Mouse (Mus musculus) brain, adult 10 weeks (tissue): ENCODE data around the gene Nckap1l. TPM values are rescaled to one million over a fixed set of nuclear protein-coding genes. Genes with fewer than 3 reads are reported as not detected.

ENCODE experiments used
- polyA plus RNA-seq: library from polyadenylated mRNA; stranded (reverse); fragments of 350-450 nt; fragmentation: Illumina TruSeq; extraction: RNeasy Lipid Tissue Mini Kit (QIAGEN cat#74804); gene quantifications from one replicate; pipeline ENCODE4 v1.2.3, GENCODE M21; 2015; ENCODE audit warnings: low read depth, low replicate concordance

The Nckap1l gene
- 7.2 TPM for polyA plus RNA-seq

DNA sequence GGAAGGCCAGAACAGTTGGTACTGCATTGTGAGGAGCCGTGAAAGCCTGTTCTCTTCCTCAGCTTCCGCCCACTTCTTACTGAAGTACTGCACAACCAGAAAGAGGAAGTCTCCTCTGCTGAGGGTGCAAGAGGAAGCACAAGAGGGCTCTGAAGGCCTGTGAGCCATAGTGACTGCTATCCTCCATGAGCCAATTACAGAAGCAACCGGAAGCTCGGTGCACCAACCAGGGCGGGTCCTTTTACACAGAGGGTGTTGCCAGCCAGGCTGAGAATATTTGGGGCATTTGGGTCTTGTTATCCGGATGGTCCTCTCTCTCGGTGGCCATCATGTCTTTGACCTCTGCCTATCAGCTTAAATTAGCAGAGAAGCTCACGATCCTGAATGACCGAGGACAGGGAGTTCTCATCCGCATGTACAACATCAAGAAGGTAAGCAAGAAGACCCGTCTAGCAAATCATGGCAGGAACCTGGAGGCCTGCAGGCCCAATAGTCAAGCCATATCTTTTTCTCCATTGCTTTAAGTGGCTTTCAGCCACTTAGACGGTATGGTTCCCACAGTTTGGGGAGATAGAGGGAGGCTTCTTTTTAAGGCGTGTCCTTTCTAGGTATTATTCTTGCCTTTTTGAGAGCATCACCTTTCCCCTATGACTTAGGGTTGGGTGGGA, at the start of gene Nckap1l:
Nckap1l (plus strand) TSS at position 244 of the 668 bp plus-strand sequence.

DNA sequence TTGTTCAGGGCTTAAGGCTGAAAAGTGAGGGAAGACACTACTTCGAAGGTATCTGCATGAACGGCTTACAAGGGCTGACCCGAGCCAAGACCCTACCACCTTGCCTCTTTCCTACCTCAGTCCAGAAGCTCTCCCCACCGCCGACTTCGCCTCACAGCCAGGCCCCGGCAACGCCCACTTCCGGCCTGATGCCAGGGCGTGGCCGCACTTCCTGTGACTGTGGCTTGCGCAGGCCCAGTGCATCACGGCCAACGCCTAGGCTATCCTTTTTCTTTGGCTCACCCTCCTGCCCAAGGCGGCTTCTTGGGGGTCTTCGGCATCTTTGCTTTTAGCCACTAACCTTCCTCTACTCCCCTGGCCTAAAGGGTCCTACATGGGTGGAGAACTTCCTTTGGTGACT, 23.4 kb upstream of the Nckap1l start, which contains the start of gene Gtsf1:
Gtsf1 (minus strand) TSS at position 230 of the 400 bp plus-strand sequence.

DNA sequence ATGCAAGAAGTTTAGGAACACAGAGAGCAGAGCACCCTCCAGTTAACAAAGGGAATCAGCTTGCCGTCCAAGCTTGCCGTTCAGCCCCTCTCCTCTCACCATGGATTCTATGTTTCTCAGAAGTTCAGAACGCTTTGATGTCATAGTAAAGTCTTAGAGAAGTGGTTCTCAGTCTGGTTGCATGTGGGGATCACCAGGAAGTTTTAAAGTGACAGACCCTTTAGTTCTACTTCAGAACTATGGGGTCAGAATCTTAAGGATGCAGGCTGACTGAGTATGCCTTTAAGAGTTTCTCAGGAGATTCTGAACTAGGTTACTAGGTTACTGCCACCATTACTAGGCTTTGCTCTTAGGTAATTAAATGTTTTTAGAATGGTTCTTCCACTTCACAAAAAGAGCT, 5.2 kb upstream of the Nckap1l start, which contains the start of gene Gtsf2:
Gtsf2 (minus strand) TSS at position 101 of the 400 bp plus-strand sequence.

DNA sequence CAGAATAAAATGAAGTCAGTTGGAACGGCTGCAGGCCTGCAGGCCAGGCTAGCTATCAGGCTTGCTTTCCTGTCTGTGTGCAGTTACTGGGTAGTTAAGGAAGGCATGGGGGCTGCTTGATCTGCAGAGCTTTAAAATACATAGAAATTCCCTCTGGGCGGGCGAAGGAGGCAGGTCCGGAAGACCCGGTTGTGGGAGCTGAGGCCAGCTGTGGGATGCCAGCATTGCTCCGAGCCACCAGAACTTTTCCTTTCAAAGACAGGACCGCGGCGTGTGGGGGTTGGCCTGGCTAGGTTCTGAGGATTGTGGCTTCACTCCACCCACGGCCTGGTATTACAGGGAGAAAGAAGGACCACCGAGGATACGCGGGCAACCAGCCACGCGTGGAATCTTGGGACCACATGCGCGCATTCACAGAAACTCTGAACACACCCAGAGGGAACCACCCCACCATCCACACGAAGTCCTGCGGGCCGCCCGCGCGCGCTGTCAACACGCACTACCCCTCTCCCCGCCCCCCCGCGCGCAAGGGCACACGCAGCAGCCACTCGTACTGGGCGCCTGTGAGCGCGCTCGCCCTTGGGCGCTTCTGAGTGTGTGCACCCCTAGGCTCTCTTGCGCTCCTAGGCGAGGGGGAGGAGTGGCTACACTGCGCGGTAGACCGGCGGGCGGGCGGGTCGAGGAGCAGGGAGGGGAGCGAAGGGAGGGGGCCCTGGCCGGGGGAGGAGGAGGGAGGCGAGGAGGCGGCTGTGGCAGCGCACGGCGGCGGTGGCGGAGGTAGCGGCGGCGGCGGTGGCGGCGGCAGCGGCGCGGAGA, 49.0 kb downstream of the Nckap1l start, which contains the start of gene Pde1b:
Pde1b (plus strand) TSS at position 600 of the 816 bp plus-strand sequence.

DNA sequence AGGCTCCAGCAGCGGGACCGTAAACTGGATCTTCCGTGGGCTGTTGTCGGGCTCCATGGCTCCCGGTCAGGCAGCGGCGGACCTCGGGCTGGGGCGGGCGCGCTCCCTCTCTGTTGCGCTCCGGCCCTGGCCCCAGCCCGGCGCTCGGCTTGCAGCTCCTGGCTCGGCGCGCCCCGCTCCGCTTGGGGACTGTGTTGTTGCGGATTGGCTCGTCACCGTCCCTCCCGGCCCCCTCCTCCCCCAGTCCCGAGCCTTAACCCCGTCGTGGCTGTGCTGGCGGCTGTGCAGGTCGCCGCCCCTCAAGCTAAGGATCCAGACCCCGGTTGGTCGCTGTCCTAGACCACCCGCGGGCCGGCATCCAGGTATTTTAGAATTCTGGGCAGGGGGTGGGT, 84.2 kb downstream of the Nckap1l start, which contains the start of gene Ppp1r1a:
Ppp1r1a (minus strand) TSS at position 182 of the 392 bp plus-strand sequence.

Other genes starting within 250 kb of the Nckap1l start
- gene Cbx5, start 214.0 kb upstream of the Nckap1l start, polyA plus RNA-seq = 110 TPM
- gene Hnrnpa1, start 213.4 kb upstream of the Nckap1l start, polyA plus RNA-seq = 296 TPM
- gene Nfe2, start 195.4 kb upstream of the Nckap1l start, polyA plus RNA-seq = not detected
- gene Copz1, start 181.1 kb upstream of the Nckap1l start, polyA plus RNA-seq = 108 TPM
- 0.61 TPM for gene Gpr84, start 143.2 kb upstream of the Nckap1l start, polyA plus RNA-seq
- gene Zfp385a, start 113.7 kb upstream of the Nckap1l start, polyA plus RNA-seq = 64.3 TPM
- 3.9 TPM for gene Itga5, start 87.0 kb upstream of the Nckap1l start, polyA plus RNA-seq
- 1.0 TPM for gene Gtsf1, start 23.3 kb upstream of the Nckap1l start, polyA plus RNA-seq
- gene Gtsf2, start 5.3 kb upstream of the Nckap1l start, polyA plus RNA-seq = not detected
- 265 TPM for gene Pde1b, start 49.2 kb downstream of the Nckap1l start, polyA plus RNA-seq
- 185 TPM for gene Ppp1r1a, start 84.2 kb downstream of the Nckap1l start, polyA plus RNA-seq
- 0.91 TPM for gene Glycam1, start 111.3 kb downstream of the Nckap1l start, polyA plus RNA-seq